Mouse (Mus musculus) kidney, adult 2 months (tissue): ENCODE results near the gene Foxn1. TPM values are rescaled to one million over a fixed set of nuclear protein-coding genes. Genes with fewer than 3 reads are reported as not detected.

Experiments
- DNase-seq: peaks from one replicate; pipeline ENCODE4 v3.0.0; 2021
- H3K27ac ChIP-seq: fragments of 200-500 bp; 2 replicates; pipeline ENCODE4 v1.5.1; 2012; ENCODE audit warnings: low read depth, low read length, control low read depth, inconsistent platforms; ENCODE audit not compliant: insufficient read depth
- H3K27me3 ChIP-seq: fragments of 200-500 bp; replicated peaks from 2 replicates; pipeline ENCODE4 v1.6.1; 2012; ENCODE audit warnings: mild to moderate bottlenecking, moderate library complexity, low read length, inconsistent platforms; ENCODE audit not compliant: control insufficient read depth, insufficient read depth
- H3K36me3 ChIP-seq: fragments of 200-500 bp; 2 replicates; pipeline ENCODE4 v1.6.1; 2012; ENCODE audit warnings: mild to moderate bottlenecking, moderate library complexity, low read length, inconsistent platforms; ENCODE audit not compliant: control insufficient read depth, insufficient read depth
- H3K4me1 ChIP-seq: fragments of 200-500 bp; 2 replicates; pipeline ENCODE4 v1.6.1; 2011; ENCODE audit warnings: low read length; ENCODE audit not compliant: control insufficient read depth, insufficient read depth
- H3K4me3 ChIP-seq: fragments of 200-500 bp; 2 replicates; pipeline ENCODE4 v1.5.1; 2011; ENCODE audit warnings: mild to moderate bottlenecking, low read depth, low read length, control low read depth; ENCODE audit not compliant: insufficient read depth
- CTCF ChIP-seq: fragments of 200-500 bp; conservative IDR thresholded peaks from 2 replicates; pipeline ENCODE4 v1.5.1; 2011; ENCODE audit warnings: low read depth, mild to moderate bottlenecking, control low read depth, low read length, moderate library complexity, mixed read lengths; ENCODE audit not compliant: insufficient read depth, insufficient read length
- POLR2A ChIP-seq: fragments of 200-500 bp; IDR thresholded peaks from one replicate; pipeline ENCODE4 v1.6.1; 2011; ENCODE audit warnings: low read depth, low read length, control low read depth
- WGBS: fragments of 180-500 bp; shearing (Covaris S2); methylation state at CpG from one replicate; pipeline ENCODE4 v1.1.7; 2018; 5-methylcytosine and 5-hydroxymethylcytosine counted together
- polyA plus RNA-seq: library from polyadenylated mRNA; depleted of rRNA; stranded (reverse); fragments of >200 nt; gene quantifications from 2 replicates; pipeline ENCODE4 v1.2.3, GENCODE M21; 2012

The Foxn1 gene
- polyA plus RNA-seq, 1 experiment = 0.05 TPM

- 91% methylated on average over 4 of the region's 4 CpGs for WGBS
- H3K27me3 ChIP-seq = no peaks in the 10 kb centered on the region
- H3K27ac ChIP-seq = no peak overlapping the region
- H3K36me3 ChIP-seq = no peaks in the 10 kb centered on the region
- DNase-seq = no peak
- H3K4me1 ChIP-seq = peaks cover 12% of the 10 kb centered on the region; the same call in 1 of the 2 replicates
- H3K4me3 ChIP-seq = no peak overlapping the region
- TF ChIP-seq POLR2A = no peak
- TF ChIP-seq CTCF = no peak
Measured at GRCm38 (mm10) chr11:78327215-78327614, 59.1 kb downstream of the Foxn1 start.

- Histone ChIP-seq H3K36me3 (no peaks in the 10 kb centered on the region), H3K27me3 (no peaks in the 10 kb centered on the region), H3K27ac (no peak overlapping the region), H3K4me1 (peaks cover 12% of the 10 kb centered on the region; the same call in 1 of the 2 replicates), H3K4me3 (no peak overlapping the region)
- TF ChIP-seq POLR2A (no peak), CTCF (no peak)
- DNase-seq = no peak
- WGBS = 95% methylated on average over 12 of the region's 12 CpGs
Measured at GRCm38 (mm10) chr11:78324965-78325364, 61.4 kb downstream of the Foxn1 start.

- peaks cover 12% of the 10 kb centered on the region; the same call in 1 of the 2 replicates for H3K4me1 ChIP-seq
- H3K36me3 ChIP-seq = no peaks in the 10 kb centered on the region
- H3K27ac ChIP-seq = no peak overlapping the region
- H3K4me3 ChIP-seq = no peak overlapping the region
- 94% methylated on average over 15 of the region's 15 CpGs for WGBS
- DNase-seq = no peak
- TF ChIP-seq POLR2A (no peak), CTCF (no peak)
- no peaks in the 10 kb centered on the region for H3K27me3 ChIP-seq
Measured at GRCm38 (mm10) chr11:78324000-78324785, 62.2 kb downstream of the Foxn1 start.

GRCm38 (mm10) chr11:78322860-78323259, 63.5 kb downstream of the Foxn1 start, which contains the start of gene Aldoc:
Gene Aldoc, plus strand, starts transcription at chr11:78322968.
- Histone ChIP-seq H3K4me1 (peaks cover 9% of the 10 kb centered on the region; the same call in 1 of the 2 replicates), H3K4me3 (peak within 1 kb of the TSS; percentile 30; the same call in 1 of the 2 replicates), H3K27me3 (no peaks in the 10 kb centered on the region), H3K27ac (peak within 1 kb of the TSS; percentile 52; the same call in 1 of the 2 replicates), H3K36me3 (no peaks in the 10 kb centered on the region)
- 7% methylated on average over 15 of the region's 15 CpGs for WGBS
- TF ChIP-seq POLR2A (no peak), CTCF (no peak)
- DNase-seq = peak; percentile 95

- H3K4me1 ChIP-seq = peaks cover 9% of the 10 kb centered on the region; the same call in 1 of the 2 replicates
- no peak overlapping the region for H3K4me3 ChIP-seq
- no peaks in the 10 kb centered on the region for H3K36me3 ChIP-seq
- no peak for TF ChIP-seq CTCF
- no peak for TF ChIP-seq POLR2A
- WGBS = 39% methylated on average over 2 of the region's 2 CpGs
- H3K27me3 ChIP-seq = no peaks in the 10 kb centered on the region
- DNase-seq = no peak
- H3K27ac ChIP-seq = peak overlapping the region; percentile 1; the same call in 1 of the 2 replicates
Measured at GRCm38 (mm10) chr11:78322076-78322831, 64.1 kb downstream of the Foxn1 start.

- H3K36me3 ChIP-seq = no peaks in the 10 kb centered on the region
Measured at GRCm38 (mm10) chr11:78318411-78318810, 67.9 kb downstream of the Foxn1 start.

More at GRCm38 (mm10) chr11:78318411-78318810, 67.9 kb downstream of the Foxn1 start:
- Histone ChIP-seq H3K4me3 (no peak overlapping the region), H3K4me1 (peaks cover 12% of the 10 kb centered on the region), H3K27ac (no peak overlapping the region), H3K27me3 (no peaks in the 10 kb centered on the region)
- TF ChIP-seq POLR2A = no peak
- TF ChIP-seq CTCF = no peak
- DNase-seq = no peak
- 84% methylated on average over 2 of the region's 2 CpGs for WGBS
